Mouse (Mus musculus): ENCODE measurements around the gene 4930402F06Rik. TPM values are rescaled to one million over a fixed set of nuclear protein-coding genes. Genes with fewer than 3 reads are reported as not detected.

The 4930402F06Rik gene
- polyA plus RNA-seq, 1 experiment from 2014 or later, result not detected

Other genes starting within 250 kb of the 4930402F06Rik start
- gene Rab14, start 196.1 kb downstream of the 4930402F06Rik start, polyA plus RNA-seq (2015; fragmentation: Nextera tagmentation; extraction: Ambion mirVana), result 354 and 366 TPM in 2 replicates
- gene Gsn, start 140.8 kb downstream of the 4930402F06Rik start, polyA plus RNA-seq (2015; fragmentation: Nextera tagmentation; extraction: Ambion mirVana), result 176 and 188 TPM in 2 replicates
- gene Stom, start 60.2 kb downstream of the 4930402F06Rik start, polyA plus RNA-seq (2015; fragmentation: Nextera tagmentation; extraction: Ambion mirVana), result 22.0 and 27.5 TPM in 2 replicates
- gene 4930568D16Rik, start 29.4 kb downstream of the 4930402F06Rik start, polyA plus RNA-seq (2015; fragmentation: Nextera tagmentation; extraction: Ambion mirVana), result not detected in 2 replicates
- gene Ggta1, start 66.1 kb upstream of the 4930402F06Rik start, polyA plus RNA-seq (2015; fragmentation: Nextera tagmentation; extraction: Ambion mirVana), result 16.7 and 18.8 TPM in 2 replicates
- gene Dab2ip, start 161.1 kb upstream of the 4930402F06Rik start, polyA plus RNA-seq (2015; fragmentation: Nextera tagmentation; extraction: Ambion mirVana), result 53.2 and 54.5 TPM in 2 replicates